ENCODE assay signal across 23 mouse cellular contexts in the genomic region with DNA sequence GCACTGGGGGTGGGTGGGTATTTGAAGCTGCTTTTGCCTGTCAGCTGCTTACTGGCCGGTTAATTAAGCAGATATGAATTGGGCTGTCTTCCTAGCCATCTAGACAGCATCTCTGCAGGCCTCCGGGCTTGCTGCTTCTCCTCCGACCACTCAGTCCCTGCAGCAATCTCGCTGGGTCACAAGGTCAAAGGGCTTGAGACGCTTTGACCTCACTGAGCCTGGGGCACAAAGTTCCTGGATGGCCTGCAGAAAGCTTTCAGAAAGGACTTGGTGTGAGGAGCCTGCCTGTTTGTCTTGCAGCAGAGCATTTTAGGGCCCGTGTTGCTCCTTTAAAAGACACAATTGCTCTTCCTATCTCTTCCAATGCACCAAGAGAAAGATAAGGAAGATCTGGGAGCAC.
"Had no signal": no experiment of that assay in that cellular context is flagged by ENCODE, and none has a peak within 500 bp of the region (broad histone marks: within the 10 kb centered on the region; RNA-seq: fewer than 3 reads in every experiment).

No protein-coding gene starts in this region.

- H3K36me3 ChIP-seq: limb, embryonic 12.5 days; limb, embryonic 15.5 days; liver, embryonic 13.5 days; neural tube, embryonic 12.5 days; neural tube, embryonic 15.5 days had no signal

- H3K27ac ChIP-seq: layer of hippocampus, adult 2 months; limb, embryonic 12.5 days; limb, embryonic 15.5 days; liver, embryonic 13.5 days; neural tube, embryonic 12.5 days; neural tube, embryonic 15.5 days; stomach, postnatal 0 days had no signal

- H3K4me1 ChIP-seq: limb, embryonic 15.5 days; liver, embryonic 13.5 days; neural tube, embryonic 12.5 days; neural tube, embryonic 15.5 days had no signal

- H3K27me3 ChIP-seq: limb, embryonic 12.5 days; limb, embryonic 15.5 days; liver, embryonic 13.5 days; neural tube, embryonic 12.5 days; neural tube, embryonic 15.5 days had no signal

- H3K4me2 ChIP-seq: limb, embryonic 12.5 days; limb, embryonic 15.5 days; liver, embryonic 13.5 days; neural tube, embryonic 12.5 days; neural tube, embryonic 15.5 days had no signal

- ATAC-seq: intestine, embryonic 16.5 days had no signal

- DNase-seq: kidney, adult 18-20 months; kidney, adult 9 months; kidney, postnatal 14 days; layer of hippocampus, adult 9-11 months; left cerebral cortex, postnatal 4 days; liver, embryonic 13.5 days; lung, adult 2 months; lung, postnatal 14 days; lung, postnatal 4 days; midbrain, embryonic 14.5 days; right cerebral cortex, adult 18-20 months; right cerebral cortex, postnatal 14 days; right cerebral cortex, postnatal 4 days; thymus, adult 2 months; thymus, postnatal 14 days; thymus, postnatal 4 days had no signal

- H3K9ac ChIP-seq: limb, embryonic 12.5 days; limb, embryonic 15.5 days; liver, embryonic 13.5 days; neural tube, embryonic 12.5 days; neural tube, embryonic 15.5 days had no signal

- H3K9me3 ChIP-seq: limb, embryonic 12.5 days; limb, embryonic 15.5 days; liver, embryonic 13.5 days; neural tube, embryonic 12.5 days; neural tube, embryonic 15.5 days had no signal

- H3K4me3 ChIP-seq: layer of hippocampus, adult 2 months; limb, embryonic 12.5 days; limb, embryonic 15.5 days; liver, embryonic 13.5 days; neural tube, embryonic 12.5 days; neural tube, embryonic 15.5 days had no signal
